Mouse (Mus musculus) lung, embryonic 16.5 days (tissue): Measurements from ENCODE around the gene Gpn3. TPM values are rescaled to one million over a fixed set of nuclear protein-coding genes. Genes with fewer than 3 reads are reported as not detected.

Experiments
- ATAC-seq: fragments of 200-750 bp; cut with Nextera tagmentation; 2 replicates; pipeline ENCODE4 v1.8.0; 2017; ENCODE audit warnings: low read depth, mild to moderate bottlenecking, moderate library complexity
- H3K27ac ChIP-seq: fragments of 300-500 bp; sonication (generic); 2 replicates; pipeline ENCODE4 v1.5.1; 2014; ENCODE audit warnings: mild to moderate bottlenecking, control low read depth, low read length
- H3K27me3 ChIP-seq: fragments of 300-500 bp; sonication (generic); 2 replicates; pipeline ENCODE4 v1.6.1; 2014; ENCODE audit warnings: low read depth, low read length, mixed read lengths; ENCODE audit not compliant: control insufficient read depth, insufficient read depth
- H3K36me3 ChIP-seq: fragments of 300-500 bp; sonication (generic); 2 replicates; pipeline ENCODE4 v1.6.1; 2014; ENCODE audit warnings: low read length; ENCODE audit not compliant: control insufficient read depth, insufficient read depth
- H3K4me1 ChIP-seq: fragments of 300-500 bp; sonication (generic); replicated peaks from 2 replicates; pipeline ENCODE4 v1.6.1; 2014; ENCODE audit warnings: low read length, mixed read lengths; ENCODE audit not compliant: control insufficient read depth, insufficient read depth
- H3K4me2 ChIP-seq: fragments of 300-500 bp; sonication (generic); 2 replicates; pipeline ENCODE4 v1.6.1; 2014; ENCODE audit warnings: low read depth, low read length, control low read depth
- H3K4me3 ChIP-seq: fragments of 300-500 bp; sonication (generic); 2 replicates; pipeline ENCODE4 v1.5.1; 2014; ENCODE audit warnings: mild to moderate bottlenecking, low read length, control low read depth
- H3K9ac ChIP-seq: fragments of 300-500 bp; sonication (generic); 2 replicates; pipeline ENCODE4 v1.6.1; 2014; ENCODE audit warnings: low read length, control low read depth
- H3K9me3 ChIP-seq: fragments of 300-500 bp; sonication (generic); 2 replicates; pipeline ENCODE4 v1.6.1; 2016; ENCODE audit warnings: low read length; ENCODE audit not compliant: control insufficient read depth
- WGBS: fragments of 180-500 bp; shearing (Covaris S2); extraction: QIAGEN DNeasy Blood & Tissue Kit; methylation state at CpG from one replicate; pipeline ENCODE4 v1.1.7; 2014; 5-methylcytosine and 5-hydroxymethylcytosine counted together
- polyA plus RNA-seq: library from polyadenylated mRNA; unstranded; fragments of >200 nt; fragmentation: Nextera tagmentation; extraction: Ambion mirVana; gene quantifications from 2 replicates; pipeline ENCODE4 v1.2.1, GENCODE M21; 2015

The Gpn3 gene
- polyA plus RNA-seq, 1 experiment from 2014 or later: 76.2 TPM

- Histone ChIP-seq H3K4me1 (peaks cover 3% of the 10 kb centered on the region; the same call in 1 of the 2 replicates), H3K9ac (no peak overlapping the region), H3K9me3 (no peaks in the 10 kb centered on the region), H3K4me3 (no peak overlapping the region), H3K27me3 (no peaks in the 10 kb centered on the region), H3K27ac (no peak overlapping the region), H3K36me3 (peaks cover 23% of the 10 kb centered on the region), H3K4me2 (no peak overlapping the region)
- ATAC-seq: no peak
- WGBS: 92% methylated on average over 12 of the region's 12 CpGs
Measured at GRCm38 (mm10) chr5:122378171-122378570, 6.5 kb downstream of the Gpn3 start.

DNA sequence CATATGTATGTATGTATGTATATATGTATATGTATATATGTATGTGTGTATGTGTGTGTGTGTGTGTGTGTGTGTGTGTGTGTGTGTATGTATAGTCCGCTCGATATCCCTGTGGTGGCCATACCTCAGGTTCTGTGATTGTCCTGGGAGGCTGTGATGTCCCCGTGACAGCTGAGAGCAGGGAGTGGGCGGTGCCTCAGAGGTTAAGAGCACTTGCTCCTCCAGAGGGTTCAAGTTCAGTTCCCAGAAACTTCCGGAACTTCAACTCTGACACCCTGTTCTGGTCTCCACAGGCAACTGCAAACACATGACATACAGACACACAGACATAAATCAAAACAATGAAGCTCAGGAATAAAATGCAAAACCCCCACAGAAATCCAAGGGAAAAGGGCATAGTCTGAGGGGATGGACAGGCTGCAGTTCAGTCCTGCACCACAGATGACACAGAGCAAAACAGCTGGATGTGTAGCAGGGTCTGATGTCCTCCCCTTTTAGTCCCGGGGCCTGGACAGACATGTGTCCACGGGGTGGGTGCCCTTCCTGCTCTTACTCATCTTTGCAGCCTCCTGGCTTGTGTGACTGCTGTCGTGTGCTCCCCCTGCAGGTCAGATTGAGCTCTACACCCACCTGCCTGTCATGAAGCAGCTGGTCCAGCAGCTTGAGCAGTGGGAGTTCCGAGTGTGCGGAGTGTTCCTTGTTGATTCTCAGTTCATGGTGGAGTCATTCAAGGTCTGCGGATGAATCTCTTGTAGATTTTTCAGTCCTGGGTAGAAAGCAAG lies 7.9 kb downstream of the Gpn3 start:
- Histone ChIP-seq H3K27me3 (no peaks in the 10 kb centered on the region), H3K9ac (no peak overlapping the region), H3K9me3 (no peaks in the 10 kb centered on the region), H3K4me1 (no peaks in the 10 kb centered on the region), H3K36me3 (peaks cover 23% of the 10 kb centered on the region), H3K4me2 (no peak overlapping the region), H3K4me3 (no peak overlapping the region), H3K27ac (no peak overlapping the region)
- peak; percentile 65 for ATAC-seq
- 45% methylated on average over 11 of the region's 11 CpGs for WGBS

DNA sequence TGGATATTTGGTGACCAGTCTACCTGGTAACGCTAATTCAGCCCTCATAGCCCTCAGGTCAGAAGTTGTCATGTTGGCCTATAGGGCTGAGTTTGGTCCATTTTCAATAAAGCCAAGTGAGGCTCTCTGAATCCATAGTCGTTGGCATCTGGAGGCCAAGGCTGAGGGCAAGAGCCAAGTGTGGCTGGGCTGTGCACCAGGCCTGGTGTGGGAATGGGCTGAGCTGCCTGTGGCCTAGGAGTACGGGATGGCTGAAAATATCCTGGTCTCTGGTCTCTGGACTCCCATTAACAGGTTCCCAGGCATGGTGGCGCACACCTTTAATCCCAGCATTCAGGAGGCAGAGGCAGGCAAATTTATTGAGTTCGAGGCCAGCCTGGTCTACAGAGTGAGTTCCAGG lies 18.3 kb downstream of the Gpn3 start:
- no peaks in the 10 kb centered on the region for H3K27me3 ChIP-seq
- H3K36me3 ChIP-seq: 0 out of 2 replicates have a peak, but pooled peaks cover 2% of the 10 kb centered on the region
- 85% methylated on average over 5 of the region's 5 CpGs for WGBS
- H3K4me2 ChIP-seq: no peak overlapping the region
- H3K4me1 ChIP-seq: peaks cover 9% of the 10 kb centered on the region; the same call in 1 of the 2 replicates
- H3K27ac ChIP-seq: no peak overlapping the region
- no peaks in the 10 kb centered on the region for H3K9me3 ChIP-seq
- no peak overlapping the region for H3K9ac ChIP-seq
- ATAC-seq: no peak
- no peak overlapping the region for H3K4me3 ChIP-seq

- H3K9ac ChIP-seq: no peak overlapping the region
- H3K9me3 ChIP-seq: no peaks in the 10 kb centered on the region
- H3K4me2 ChIP-seq: no peak overlapping the region
- H3K27me3 ChIP-seq: no peaks in the 10 kb centered on the region
- 0 out of 2 replicates have a peak, but pooled peaks cover 2% of the 10 kb centered on the region for H3K36me3 ChIP-seq
- H3K4me3 ChIP-seq: no peak overlapping the region
- H3K27ac ChIP-seq: no peak overlapping the region
- ATAC-seq: no peak
- peaks cover 9% of the 10 kb centered on the region; the same call in 1 of the 2 replicates for H3K4me1 ChIP-seq
Measured at GRCm38 (mm10) chr5:122390671-122391070, 19.0 kb downstream of the Gpn3 start.

DNA sequence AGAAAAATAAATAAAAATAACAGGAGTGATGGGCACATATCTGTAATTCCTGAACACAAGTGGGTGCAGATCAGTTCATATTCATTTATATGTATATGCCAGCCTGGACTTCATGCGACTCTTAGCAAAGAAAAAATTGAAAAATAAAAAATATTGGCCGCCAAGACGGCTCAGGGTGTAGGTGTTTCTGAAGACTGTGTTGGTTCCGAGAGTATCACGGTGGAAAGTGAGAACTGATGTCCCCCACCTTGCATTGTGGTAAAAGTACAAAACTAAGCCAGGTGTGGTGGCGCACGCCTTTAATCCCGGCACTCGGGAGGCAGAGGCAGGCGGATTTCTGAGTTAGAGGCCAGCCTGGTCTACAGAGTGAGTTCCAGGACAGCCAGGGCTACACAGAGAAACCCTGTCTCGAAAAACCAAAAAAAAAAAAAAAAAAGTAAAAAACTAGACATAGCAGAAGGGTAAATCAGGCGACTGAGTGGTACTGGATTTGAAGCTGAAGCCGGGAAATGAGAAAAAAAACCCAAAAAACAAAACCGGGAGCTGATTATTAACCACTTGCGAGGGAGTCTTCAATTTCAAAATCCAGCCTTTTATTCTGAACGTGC lies 19.6 kb downstream of the Gpn3 start:
- Histone ChIP-seq H3K36me3 (0 out of 2 replicates have a peak, but pooled peaks cover 2% of the 10 kb centered on the region), H3K4me3 (peak overlapping the region; percentile 97), H3K27ac (no peak overlapping the region), H3K27me3 (no peaks in the 10 kb centered on the region), H3K9ac (no peak overlapping the region; the same call in 1 of the 2 replicates), H3K9me3 (no peaks in the 10 kb centered on the region), H3K4me1 (peaks cover 9% of the 10 kb centered on the region; the same call in 1 of the 2 replicates), H3K4me2 (peak overlapping the region; percentile 37)
- no peak for ATAC-seq
- 48% methylated on average over 15 of the region's 16 CpGs for WGBS

GRCm38 (mm10) chr5:122391786-122392180 lies 20.1 kb downstream of the Gpn3 start, which contains the start of gene Arpc3:
Gene Arpc3 (plus strand): TSS chr5:122391878.
- Histone ChIP-seq H3K4me3 (peak within 1 kb of the TSS; percentile 97), H3K9me3 (no peaks in the 10 kb centered on the region), H3K27me3 (no peaks in the 10 kb centered on the region), H3K36me3 (0 out of 2 replicates have a peak, but pooled peaks cover 2% of the 10 kb centered on the region), H3K4me1 (peaks cover 9% of the 10 kb centered on the region; the same call in 1 of the 2 replicates), H3K9ac (peak within 1 kb of the TSS; percentile 92), H3K4me2 (peak within 1 kb of the TSS; percentile 90), H3K27ac (peak within 1 kb of the TSS; percentile 55; the same call in 1 of the 2 replicates)
- under 1% methylated on average over 39 of the region's 39 CpGs for WGBS
- ATAC-seq: peak; percentile 92

DNA sequence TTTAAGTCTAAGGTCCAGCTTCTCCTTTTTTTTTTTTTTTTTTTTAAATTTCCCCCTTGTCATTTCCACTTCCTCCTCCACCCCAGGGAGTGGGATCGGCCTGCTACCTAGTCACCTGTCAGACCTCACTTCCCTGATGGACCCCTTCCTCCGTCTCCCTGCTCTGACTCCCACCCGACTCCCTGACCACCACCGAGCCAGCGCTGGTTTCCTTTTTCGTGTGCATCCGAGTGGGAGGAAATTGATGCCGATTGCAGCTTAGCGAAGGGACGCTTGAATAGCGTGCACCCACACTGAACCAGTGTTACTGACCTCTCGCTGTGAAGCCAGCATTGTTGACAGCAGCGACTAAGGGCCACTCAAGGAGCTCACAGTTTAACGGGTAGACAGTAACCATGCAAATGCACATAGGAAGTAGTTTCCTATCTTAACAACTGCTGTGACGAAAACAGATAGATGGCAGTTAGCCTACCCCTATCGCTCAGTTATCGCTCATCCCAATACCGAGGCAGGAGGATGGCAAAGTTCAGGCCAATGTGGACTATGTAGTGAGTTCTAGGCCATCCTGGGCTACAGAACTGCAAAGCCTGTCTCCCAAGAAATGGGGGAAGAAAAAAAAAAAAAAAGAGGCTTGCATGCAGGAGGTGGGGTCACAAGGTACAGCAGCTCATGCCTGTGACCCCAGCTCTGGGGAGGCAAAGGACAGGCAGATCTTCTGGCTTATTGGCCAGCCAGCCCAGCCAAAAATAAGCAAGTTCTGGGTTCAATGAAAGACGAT lies 20.7 kb downstream of the Gpn3 start:
- peak overlapping the region; percentile 97 for H3K4me3 ChIP-seq
- no peaks in the 10 kb centered on the region for H3K9me3 ChIP-seq
- no peaks in the 10 kb centered on the region for H3K27me3 ChIP-seq
- H3K27ac ChIP-seq: peak overlapping the region; percentile 55; the same call in 1 of the 2 replicates
- H3K4me2 ChIP-seq: peak overlapping the region; percentile 90
- ATAC-seq: 0 out of 2 replicates have a peak, but pooled peaks have one; percentile 9
- 11% methylated on average over 19 of the region's 19 CpGs for whole genome bisulfite sequencing
- peak overlapping the region; percentile 92 for H3K9ac ChIP-seq
- peaks cover 9% of the 10 kb centered on the region; the same call in 1 of the 2 replicates for H3K4me1 ChIP-seq
- H3K36me3 ChIP-seq: 0 out of 2 replicates have a peak, but pooled peaks cover 2% of the 10 kb centered on the region

- no peaks in the 10 kb centered on the region for H3K9me3 ChIP-seq
- no peak overlapping the region for H3K4me2 ChIP-seq
- ATAC-seq: no peak
- H3K4me3 ChIP-seq: no peak overlapping the region
- WGBS: 62% methylated on average over 2 of the region's 2 CpGs
- no peaks in the 10 kb centered on the region for H3K27me3 ChIP-seq
- peaks cover 5% of the 10 kb centered on the region for H3K36me3 ChIP-seq
- peaks cover 9% of the 10 kb centered on the region; the same call in 1 of the 2 replicates for H3K4me1 ChIP-seq
- no peak overlapping the region for H3K27ac ChIP-seq
- H3K9ac ChIP-seq: no peak overlapping the region
Measured at GRCm38 (mm10) chr5:122393887-122394286, 22.2 kb downstream of the Gpn3 start.
